Mouse (Mus musculus): ENCODE results near the gene Mknk2.
A peak's percentile ranks its signal among the peaks of the same experiment; 100 is the strongest.

Mknk2 gene

DNA sequence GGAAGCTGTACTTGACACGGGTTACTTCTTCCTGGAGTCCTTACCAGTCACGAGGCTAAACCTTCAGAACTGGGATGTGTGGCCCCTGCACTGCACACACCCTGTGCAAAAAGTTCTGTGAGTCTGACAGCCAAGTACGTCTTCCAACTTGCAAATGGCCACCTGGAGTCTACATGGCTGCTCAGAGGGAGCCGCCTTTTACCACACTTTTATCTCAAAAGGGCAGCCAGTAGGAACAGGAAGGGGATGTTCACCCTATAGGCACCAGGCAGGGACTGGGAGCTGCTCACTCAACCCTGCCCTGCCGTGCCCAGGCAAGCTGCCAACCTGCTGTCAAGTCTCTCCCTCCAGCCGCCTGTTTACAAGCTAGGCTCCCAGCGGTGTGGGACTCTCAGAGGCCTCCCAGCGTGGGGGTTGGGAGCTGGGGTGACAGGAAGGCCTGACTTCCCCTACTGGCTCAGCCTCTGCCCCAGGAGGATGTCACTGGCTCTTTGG lies at the start of gene Mknk2:
Mknk2 (minus strand) TSS at position 171 of the 495 bp plus-strand sequence.
- no peak; the same call in 1 of the 2 replicates for TF ChIP-seq GATA4 (IDR thresholded peaks at IDR 0.05; ENCODE audit: insufficient replicate concordance, low read length)

DNA sequence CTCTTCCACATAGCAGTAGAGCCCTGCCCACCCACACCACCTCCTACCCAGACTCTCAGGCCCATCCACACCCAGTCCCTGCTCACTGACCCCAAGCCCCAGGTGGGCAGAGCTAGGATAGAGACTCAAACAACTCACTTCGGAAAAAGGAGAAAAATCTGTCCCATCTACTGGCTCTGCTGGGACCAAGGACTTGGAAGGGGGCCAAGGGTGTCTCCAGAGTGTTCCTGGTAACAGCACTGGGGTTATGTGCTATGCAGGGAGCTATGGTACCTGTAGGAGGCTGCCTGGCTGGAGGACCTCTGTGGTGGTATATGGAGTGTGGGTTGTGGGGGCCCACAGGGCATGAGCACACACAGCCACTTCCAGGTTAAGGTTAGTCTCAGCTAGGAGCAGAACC lies 39.4 kb upstream of the Mknk2 start:
- TF ChIP-seq GATA4 (IDR thresholded peaks at IDR 0.05; ENCODE audit: insufficient replicate concordance, low read length) = no peak

DNA sequence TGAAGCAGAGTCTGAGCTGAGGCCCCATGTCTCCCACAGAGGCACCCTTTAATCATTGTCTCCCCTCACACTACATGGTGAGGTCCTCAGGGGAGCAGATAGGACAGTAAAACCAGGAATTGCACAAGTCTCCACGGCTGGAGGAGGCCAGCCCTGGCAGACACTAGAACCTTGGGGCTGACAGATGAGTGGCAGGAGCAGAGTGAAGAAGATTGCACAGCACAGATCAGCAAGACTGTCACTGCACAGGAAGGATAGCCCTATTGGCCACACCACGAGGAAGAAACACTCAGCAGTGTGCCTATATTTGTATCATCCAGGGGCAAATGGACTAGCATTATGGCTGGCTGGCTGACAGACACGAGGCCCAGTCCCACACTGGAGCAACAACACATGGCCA lies 32.9 kb upstream of the Mknk2 start:
- TF ChIP-seq GATA4 (IDR thresholded peaks at IDR 0.05; ENCODE audit: insufficient replicate concordance, low read length) = no peak

DNA sequence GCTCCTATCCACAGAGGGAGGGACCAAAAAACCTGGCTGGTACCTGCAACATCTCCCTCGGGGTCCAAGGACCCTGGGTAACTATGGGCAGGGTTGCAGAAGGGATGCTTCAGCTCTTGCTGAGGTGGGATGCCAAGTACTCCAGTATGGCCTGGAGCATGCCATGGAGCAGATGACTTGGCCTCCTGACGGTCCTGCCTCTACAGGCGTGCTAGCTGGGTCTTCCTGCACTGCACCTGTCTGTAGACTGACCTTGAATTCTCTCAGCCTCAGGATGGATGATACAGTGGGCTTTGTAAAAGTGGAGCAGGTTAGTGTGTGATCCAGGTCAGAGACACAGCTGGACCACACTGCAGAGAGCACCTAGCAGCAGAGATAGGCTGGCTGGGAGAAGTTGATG lies 27.6 kb upstream of the Mknk2 start:
- TF ChIP-seq GATA4 (IDR thresholded peaks at IDR 0.05; ENCODE audit: insufficient replicate concordance, low read length) = no peak

DNA sequence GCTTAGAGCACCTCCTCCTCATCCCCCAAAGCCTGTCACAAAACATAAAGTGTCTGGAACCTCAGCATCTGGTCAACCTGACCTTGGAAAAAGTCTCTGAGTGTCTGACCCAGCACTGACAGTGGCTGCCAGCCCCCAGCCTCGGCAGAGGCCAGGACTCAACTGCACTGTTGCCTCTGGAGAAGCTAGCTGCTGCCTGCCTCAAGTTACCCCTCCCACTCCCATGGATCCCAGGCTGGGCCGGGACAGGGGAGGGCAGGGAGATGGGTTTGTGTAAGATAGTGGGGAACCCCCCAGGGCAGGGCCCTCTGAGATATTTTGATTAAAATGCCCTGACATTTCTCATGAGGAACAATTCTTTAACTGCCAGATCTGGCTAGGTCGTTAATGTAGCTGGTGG lies 27.1 kb upstream of the Mknk2 start:
- no peak for TF ChIP-seq GATA4 (IDR thresholded peaks at IDR 0.05; ENCODE audit: insufficient replicate concordance, low read length)

DNA sequence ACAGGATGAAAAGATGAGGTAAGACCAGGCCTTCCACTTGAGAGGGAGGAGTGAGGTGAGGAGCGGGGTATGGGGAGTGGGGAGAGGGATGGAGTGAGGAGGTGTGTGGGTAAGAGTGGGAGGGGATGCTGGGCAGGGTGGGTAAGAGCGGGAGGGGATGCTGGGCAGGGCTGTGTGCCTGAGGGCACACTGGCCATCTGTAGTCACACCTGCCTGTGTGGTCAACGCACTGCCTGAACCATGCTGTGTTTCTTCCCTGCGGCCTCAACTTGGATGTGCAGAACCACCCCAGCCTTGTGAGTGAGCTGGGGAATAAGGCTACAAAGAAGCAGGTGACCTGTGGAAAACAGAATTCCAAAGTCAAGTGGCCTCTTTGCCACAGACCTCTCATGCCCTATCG lies 26.5 kb upstream of the Mknk2 start:
- TF ChIP-seq GATA4 (IDR thresholded peaks at IDR 0.05; ENCODE audit: insufficient replicate concordance, low read length) = no peak

DNA sequence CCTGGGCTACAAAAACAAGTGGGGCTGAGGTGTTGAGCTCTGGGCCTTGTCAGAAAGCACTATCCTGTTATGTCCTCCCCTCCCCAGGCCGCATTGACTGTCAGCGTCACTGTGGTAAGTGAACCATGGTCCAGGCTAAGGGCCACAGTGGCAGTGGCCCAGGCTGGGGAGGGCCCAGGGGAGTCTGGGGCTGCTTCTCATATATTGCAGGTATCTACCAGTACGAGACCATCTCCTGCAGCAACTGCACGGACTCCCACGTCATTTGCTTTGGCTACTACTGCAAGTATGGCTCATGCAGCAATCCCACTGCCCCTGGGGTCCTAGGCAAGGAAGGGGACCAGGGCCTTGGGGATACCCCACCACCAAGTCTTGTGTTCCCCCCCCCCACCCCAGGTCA lies 25.7 kb upstream of the Mknk2 start:
- TF ChIP-seq GATA4 (IDR thresholded peaks at IDR 0.05; ENCODE audit: insufficient replicate concordance, low read length) = no peak

DNA sequence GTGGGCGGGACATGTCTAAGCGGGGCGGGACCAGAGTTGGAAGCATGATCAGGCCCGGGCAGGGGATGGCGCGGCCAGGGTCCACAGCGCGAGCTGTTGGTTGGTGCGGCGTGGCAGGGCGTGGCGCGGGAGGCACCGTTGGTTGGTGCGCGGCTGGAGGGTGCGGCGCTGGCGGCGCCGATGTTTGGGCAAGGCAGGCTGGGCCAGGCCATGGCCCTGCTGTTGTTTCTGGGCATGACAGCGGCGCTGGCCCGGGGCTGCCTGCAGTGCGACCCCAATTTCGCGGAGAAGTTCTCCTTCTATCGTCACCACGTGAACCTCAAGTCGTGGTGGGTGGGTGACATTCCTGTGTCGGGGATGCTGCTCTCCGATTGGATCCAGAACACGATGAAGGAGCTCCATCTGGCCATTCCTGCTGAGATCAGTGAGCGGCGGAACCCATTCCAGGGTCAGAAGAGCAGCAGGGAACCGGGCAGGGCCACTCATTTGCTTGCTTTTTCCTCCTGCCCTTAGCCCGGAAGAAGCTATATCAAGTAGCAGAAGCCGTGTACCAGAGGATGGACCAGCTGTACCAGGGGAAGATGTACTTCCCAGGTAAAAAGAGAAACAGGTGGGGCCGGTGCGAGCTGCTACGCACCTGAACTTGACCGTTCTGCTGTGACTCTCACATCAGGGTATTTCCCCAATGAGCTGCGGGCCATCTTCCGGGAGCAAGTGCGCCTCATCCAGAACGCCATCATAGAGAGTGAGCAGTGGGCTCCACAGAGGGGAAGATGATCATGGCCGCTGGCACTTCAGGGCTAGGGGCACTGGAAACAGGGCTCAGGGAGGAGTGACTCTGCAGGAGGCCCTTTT lies 24.9 kb upstream of the Mknk2 start:
- no peak; the same call in 1 of the 2 replicates for TF ChIP-seq GATA4 (IDR thresholded peaks at IDR 0.05; ENCODE audit: insufficient replicate concordance, low read length)

DNA sequence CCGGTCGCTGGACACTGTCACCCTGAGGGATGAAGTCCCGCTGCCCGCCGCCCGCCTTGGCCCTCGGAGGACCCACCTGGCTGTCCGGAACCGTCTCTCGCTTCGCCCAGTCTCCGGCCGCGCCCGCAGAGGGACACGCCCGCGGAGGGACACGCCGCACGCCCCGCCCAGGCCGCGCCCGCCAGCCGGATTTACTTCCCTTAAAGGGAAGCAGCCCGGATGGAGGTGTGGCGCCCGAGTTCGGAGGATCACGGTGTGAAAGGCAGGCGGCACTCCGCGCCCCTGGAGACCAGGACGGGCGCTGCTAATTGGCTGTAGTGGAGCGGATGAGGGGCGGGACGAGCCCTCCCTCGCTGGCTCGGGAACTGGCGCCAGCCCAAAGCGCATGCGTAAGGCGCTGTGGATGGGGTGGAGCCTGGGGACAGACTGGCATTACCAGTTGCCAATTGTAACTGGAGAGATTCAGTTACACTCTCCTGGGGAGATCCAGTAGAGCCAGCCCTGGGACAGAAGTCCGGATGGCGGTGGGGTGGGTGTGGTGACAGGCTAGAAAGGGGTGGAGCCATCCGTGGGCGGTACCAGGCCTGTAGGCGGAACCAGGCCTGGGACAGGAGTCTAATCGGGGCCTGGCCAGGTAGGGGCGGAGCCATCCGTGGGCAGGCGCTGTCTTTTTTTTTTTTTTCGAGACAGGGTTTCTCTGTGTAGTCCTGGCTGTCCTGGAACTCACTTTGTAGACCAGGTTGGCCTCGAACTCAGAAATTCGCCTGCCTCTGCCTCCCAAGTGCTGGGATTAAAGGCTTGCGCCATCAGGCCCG lies 24.0 kb upstream of the Mknk2 start, which contains the start of the genes Mob3a and Izumo4:
Mob3a (minus strand) TSS at position 257 of the 815 bp plus-strand sequence.
Izumo4 (plus strand) TSS at position 464 of the 815 bp plus-strand sequence.
- TF ChIP-seq GATA4 (IDR thresholded peaks at IDR 0.05; ENCODE audit: insufficient replicate concordance, low read length) = peak; percentile 9; the same call in 1 of the 2 replicates

DNA sequence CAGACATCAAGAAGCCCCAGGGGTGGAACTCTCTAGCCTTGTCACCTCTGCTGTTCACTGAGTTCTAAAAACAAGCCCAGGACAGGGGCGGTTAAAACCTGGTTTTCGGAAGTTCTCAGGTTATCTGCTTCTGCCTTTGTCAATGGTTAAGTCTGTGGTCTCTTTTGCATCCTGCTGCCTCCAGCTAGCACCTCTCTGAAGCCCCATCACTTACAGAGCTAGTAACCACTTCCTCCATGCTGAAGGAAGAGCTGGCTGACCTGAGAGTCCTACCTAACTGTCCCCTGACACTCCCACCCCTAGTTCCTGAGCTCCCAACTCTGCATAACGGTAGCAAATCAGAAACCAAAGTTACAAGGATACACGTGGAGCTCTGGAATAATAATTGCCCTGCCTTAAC lies 22.8 kb upstream of the Mknk2 start:
- TF ChIP-seq GATA4 (IDR thresholded peaks at IDR 0.05; ENCODE audit: insufficient replicate concordance, low read length) = no peak

DNA sequence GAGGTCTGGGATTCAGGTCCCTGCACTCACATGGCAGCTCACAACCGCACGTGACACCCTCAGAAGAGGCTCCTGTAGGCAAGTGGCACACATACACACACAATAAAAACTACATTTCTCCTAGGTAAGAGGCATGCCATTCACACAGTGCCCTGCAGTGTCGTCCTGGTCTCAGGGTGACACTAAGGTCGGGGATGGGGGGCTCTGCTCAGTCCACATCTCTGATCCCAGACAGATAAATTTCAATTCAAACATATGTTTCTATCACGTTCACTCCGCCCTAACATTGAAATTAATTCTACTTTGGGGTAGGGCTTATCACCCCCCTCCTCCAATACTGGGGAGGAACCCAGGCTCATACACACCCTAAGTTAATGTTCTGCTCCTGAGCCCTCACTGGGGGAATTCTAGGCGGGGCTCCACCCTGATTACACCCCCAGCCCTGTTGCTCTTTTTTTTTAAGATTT lies 22.2 kb upstream of the Mknk2 start:
- no peak for TF ChIP-seq GATA4 (IDR thresholded peaks at IDR 0.05; ENCODE audit: insufficient replicate concordance, low read length)

DNA sequence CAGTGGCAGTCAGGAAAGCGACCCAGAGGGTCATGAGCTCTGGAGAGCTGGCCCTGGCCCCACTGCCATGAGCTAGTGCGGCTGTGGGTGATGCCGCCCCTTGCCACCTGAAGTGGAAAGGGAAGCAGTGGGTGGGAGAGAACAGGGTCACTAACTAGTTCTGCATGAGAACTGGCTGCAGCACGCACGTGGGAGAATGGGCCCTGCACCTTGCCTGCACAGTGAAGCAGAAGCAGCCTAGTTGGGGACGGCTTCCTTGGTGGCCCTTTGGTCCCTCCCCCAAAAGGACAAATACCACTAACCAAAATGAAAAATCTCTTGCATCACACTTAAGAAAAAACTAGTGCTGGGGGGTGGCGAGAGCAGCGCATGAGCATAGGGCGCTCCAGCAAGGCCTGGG lies 20.7 kb upstream of the Mknk2 start:
- no peak for TF ChIP-seq GATA4 (IDR thresholded peaks at IDR 0.05; ENCODE audit: insufficient replicate concordance, low read length)

DNA sequence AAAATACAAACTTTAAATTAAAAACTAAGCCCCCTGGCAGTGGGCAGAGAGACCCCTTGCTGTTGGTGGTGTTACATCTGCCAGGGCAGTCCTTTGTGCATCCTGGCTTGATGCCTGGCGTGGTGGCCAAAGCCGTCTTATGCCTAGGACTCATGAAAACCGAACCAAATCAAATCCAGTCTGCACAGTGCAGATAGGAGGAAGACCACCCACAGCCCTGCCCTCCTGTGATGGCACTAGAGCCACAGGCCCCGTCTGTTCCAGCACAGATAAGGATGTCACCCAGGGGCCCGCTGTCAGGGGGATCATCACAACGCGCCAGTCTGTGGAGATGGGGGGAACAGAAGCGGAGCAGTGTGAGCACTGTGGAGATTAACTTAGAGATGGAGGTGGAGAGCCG lies 19.9 kb upstream of the Mknk2 start:
- no peak for TF ChIP-seq GATA4 (IDR thresholded peaks at IDR 0.05; ENCODE audit: insufficient replicate concordance, low read length)

DNA sequence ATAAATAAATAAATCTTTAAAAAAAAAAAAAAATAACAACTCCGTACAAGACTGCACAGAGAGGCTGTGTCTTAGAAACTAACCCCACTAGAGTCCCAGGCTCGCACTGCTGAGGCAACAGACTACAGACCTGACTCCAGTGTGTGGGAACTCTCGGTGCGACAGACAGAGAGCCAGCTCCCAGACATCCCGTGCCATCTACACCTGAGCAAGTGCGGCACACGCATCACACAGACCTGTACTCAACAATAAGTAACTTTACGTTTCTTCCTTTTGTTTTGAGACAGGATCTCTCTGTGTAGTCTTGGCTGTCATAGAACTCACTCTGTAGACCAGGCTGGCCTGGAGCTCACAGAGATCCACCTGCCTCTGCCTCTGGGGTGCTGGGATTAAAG lies 19.5 kb upstream of the Mknk2 start:
- TF ChIP-seq GATA4 (IDR thresholded peaks at IDR 0.05; ENCODE audit: insufficient replicate concordance, low read length) = no peak

DNA sequence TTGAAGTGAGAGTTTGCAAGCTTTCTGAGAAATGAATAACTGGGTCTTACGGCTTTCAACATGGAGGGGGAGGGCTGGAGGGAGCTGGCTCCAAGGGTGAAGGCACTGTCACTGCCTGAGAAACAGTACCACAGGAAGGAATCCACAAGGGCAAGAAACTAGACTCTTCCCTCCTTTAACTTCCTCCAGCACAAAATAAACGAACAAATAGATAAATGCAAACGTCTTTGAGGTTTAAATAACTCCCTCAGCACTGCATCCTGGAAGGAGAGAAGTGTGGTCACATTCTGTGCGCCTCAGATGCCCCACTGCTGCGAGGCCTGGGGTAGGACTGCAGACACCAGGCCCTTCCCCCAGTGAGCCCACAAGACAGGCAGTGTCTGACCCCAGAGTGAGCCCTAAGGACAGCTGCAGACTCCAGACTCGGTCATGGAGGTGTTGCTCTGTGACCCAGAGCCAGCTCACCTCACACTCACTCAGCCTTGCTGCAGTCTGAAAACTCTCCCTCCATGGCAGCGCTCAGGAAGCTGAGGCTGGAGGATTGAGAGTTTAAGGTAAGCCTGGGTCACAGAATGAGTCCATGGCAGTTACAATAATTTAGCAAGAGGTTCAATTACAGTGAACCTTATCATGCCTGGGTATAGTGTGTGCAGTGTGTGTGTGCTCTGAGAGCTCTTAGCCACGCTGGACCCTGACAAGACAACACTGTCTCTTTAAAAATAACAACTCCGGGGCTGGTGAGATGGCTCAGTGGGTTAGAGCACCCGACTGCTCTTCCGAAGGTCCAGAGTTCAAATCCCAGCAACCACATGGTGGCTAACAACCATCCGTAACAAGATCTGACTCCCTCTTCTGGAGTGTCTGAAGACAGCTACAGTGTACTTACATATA lies 18.8 kb upstream of the Mknk2 start:
- no peak for TF ChIP-seq GATA4 (IDR thresholded peaks at IDR 0.05; ENCODE audit: insufficient replicate concordance, low read length)
